Comparison of ENCODE assay signal across 38 mouse cellular contexts in the genomic region with DNA sequence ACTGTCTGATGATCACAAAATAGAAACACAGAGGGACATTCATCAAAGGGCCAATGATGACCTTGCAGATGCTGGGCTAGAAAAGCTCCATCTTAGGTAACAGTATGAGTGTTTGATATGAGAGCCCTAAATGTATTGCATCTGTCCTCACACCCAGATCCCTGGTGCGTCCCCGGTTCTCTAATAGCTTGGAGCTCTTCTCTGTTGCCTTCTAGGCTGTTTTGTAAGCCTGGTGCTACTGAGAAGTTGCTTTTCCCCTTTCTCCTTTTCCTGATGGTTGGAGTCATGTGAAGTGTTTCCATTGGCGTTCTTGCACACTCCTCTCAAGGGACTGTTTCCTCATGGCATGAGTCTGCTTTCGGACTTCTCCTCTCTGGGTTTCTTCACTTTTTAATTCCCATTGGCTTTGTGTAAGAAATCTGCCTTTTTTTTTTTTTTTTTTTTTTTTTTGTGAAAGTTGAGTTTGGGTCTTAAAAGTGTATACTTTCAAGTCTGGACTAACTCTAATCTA. TPM values are rescaled to one million over a fixed set of nuclear protein-coding genes. Genes with fewer than 3 reads are reported as not detected.
A peak's percentile ranks its signal among the peaks of the same experiment; 100 is the strongest.
DNase-seq lines count a peak whose midpoint lies in the region; TF ChIP-seq lines count a peak whose summit lies in the region.
"Had no signal": no experiment of that assay in that cellular context is flagged by ENCODE, and none has a peak within 500 bp of the region (broad histone marks: within the 10 kb centered on the region; RNA-seq: fewer than 3 reads in every experiment).

No protein-coding gene starts in this region.

- no peaks in the 10 kb centered on the region for H3K9me3 ChIP-seq in ES-E14 (ENCODE audit: control insufficient read depth, insufficient read depth, low read depth, low read length)
- H3K9me3 ChIP-seq: heart, embryonic 12.5 days; liver, embryonic 15.5 days; midbrain, embryonic 13.5 days; neural tube, embryonic 13.5 days had no signal

- peaks cover 46% of the 10 kb centered on the region for H3K36me3 ChIP-seq in liver, adult 2 months (ENCODE audit: control insufficient read depth, insufficient read depth, low read length)
- H3K36me3 ChIP-seq in ES-E14 (ENCODE audit: control insufficient read depth, insufficient read depth, low read length, poor library complexity, severe bottlenecking): peaks cover 11% of the 10 kb centered on the region
- H3K36me3 ChIP-seq in macrophage (ENCODE audit: inconsistent target): peaks cover 43% of the 10 kb centered on the region

- WGBS in liver, adult 2 months: 85% methylated on average over 4 of the region's 4 CpGs
- 42% methylated on average over 4 of the region's 4 CpGs for WGBS in macrophage (ENCODE audit: missing documents)

- H3K4me3 ChIP-seq in liver, adult 2 months (ENCODE audit: insufficient read depth, low read depth, low read length): no peak overlapping the region
- H3K4me3 ChIP-seq in ES-E14 (ENCODE audit: insufficient read depth in 1 of 2, low read depth in 1 of 2, low read length in 2 of 2, poor library complexity in 1 of 2, severe bottlenecking in 1 of 2): no peak overlapping the region
- no peak overlapping the region for H3K4me3 ChIP-seq in macrophage (ENCODE audit: inconsistent target)
- H3K4me3 ChIP-seq: erythroblast, embryonic 14.5 days; heart, embryonic 12.5 days; liver, embryonic 15.5 days; midbrain, embryonic 13.5 days; neural tube, embryonic 13.5 days had no signal

- in situ Hi-C loops in ES-E14 (cut with MboI; ENCODE audit: low sequenced_read_pairs in 2 of 2, unreplicated experiment in 2 of 2): no loop called here

- H3K27ac ChIP-seq in liver, adult 2 months (replicated peaks; ENCODE audit: insufficient read depth, low read depth, low read length): no peak overlapping the region
- H3K27ac ChIP-seq in ES-E14 (ENCODE audit: insufficient read depth, low read depth, low read length, poor library complexity, severe bottlenecking) (no peak overlapping the region), macrophage (peak overlapping the region; percentile 86)
- H3K27ac ChIP-seq: hindbrain, embryonic 14.5 days; liver, embryonic 15.5 days; midbrain, embryonic 13.5 days; neural tube, embryonic 13.5 days had no signal

- no peak overlapping the region for H3K9ac ChIP-seq in liver, adult 2 months (ENCODE audit: low read depth, low read length)
- no peak overlapping the region for H3K9ac ChIP-seq in ES-E14 (ENCODE audit: insufficient read depth, low read depth, low read length, poor library complexity, severe bottlenecking)
- H3K9ac ChIP-seq: heart, embryonic 12.5 days; hindbrain, embryonic 14.5 days; liver, embryonic 15.5 days; midbrain, embryonic 13.5 days; neural tube, embryonic 13.5 days had no signal

- peaks cover 10% of the 10 kb centered on the region; the same call in 1 of the 2 replicates for H3K4me1 ChIP-seq in liver, adult 2 months (ENCODE audit: control insufficient read depth, insufficient read depth, low read length)
- H3K4me1 ChIP-seq in ES-E14 (ENCODE audit: control insufficient read depth in 2 of 2, insufficient read depth in 2 of 2, low read length in 2 of 2, poor library complexity in 1 of 2): peaks cover 2% of the 10 kb centered on the region in 2 experiments; a peak in 2 of 4 replicates

- peaks cover 19% of the 10 kb centered on the region for H3K79me2 ChIP-seq in liver, adult 2 months (ENCODE audit: control insufficient read depth, insufficient read depth, low read length)
- peaks cover 85% of the 10 kb centered on the region for H3K79me2 ChIP-seq in macrophage (ENCODE audit: inconsistent target)

- peak; percentile 36 for DNase-seq in liver, adult 2 months (ENCODE audit: extremely low read depth, low read depth, low spot score)
- DNase-seq in liver (no peak), ES-E14 (ENCODE audit: low read depth, low spot score) (no peak), adipocyte (ENCODE audit: low spot score) (peak; percentile 84)
- DNase-seq in retina, embryonic 14.5 days (ENCODE audit: low spot score): no peak
- DNase-seq in right cerebral cortex, postnatal 25 days: no peak
- DNase-seq: adrenal gland, postnatal 14 days; cerebellum, adult 18-20 months; cerebellum, postnatal 14 days; heart, postnatal 4 days; kidney, adult 9 months; kidney, postnatal 10 days; layer of hippocampus, postnatal 36 days; left cerebral cortex, postnatal 4 days; retina, postnatal 1 day; right cerebral cortex, postnatal 14 days; thymus, adult 2 months; thymus, postnatal 36 days had no signal

- H3K27me3 ChIP-seq in liver, adult 2 months (ENCODE audit: control insufficient read depth, insufficient read depth, low read length): no peaks in the 10 kb centered on the region
- H3K27me3 ChIP-seq: heart, embryonic 12.5 days; liver, embryonic 15.5 days; midbrain, embryonic 13.5 days; neural tube, embryonic 13.5 days had no signal

- no peak for TF ChIP-seq POLR2A in liver, adult 2 months (IDR thresholded peaks at IDR 0.05; ENCODE audit: extremely low read depth, insufficient read depth, low read length)

- TF ChIP-seq CTCF in liver, adult 2 months (IDR thresholded peaks at IDR 0.05; ENCODE audit: low read depth, low read length): no peak

TF ChIP-seq in ES-E14, 5 proteins besides CTCF, POLR2A, EP300 and RAD21:
- TF ChIP-seq CHD2 (IDR thresholded peaks at IDR 0.05; ENCODE audit: low read depth, low read length): no peak
- 0 out of 2 replicates have a peak, but pooled peaks have one; percentile 15 for TF ChIP-seq ZNF384 (IDR thresholded peaks at IDR 0.05; ENCODE audit: low read depth, low read length)
- TF ChIP-seq MAFK (IDR thresholded peaks at IDR 0.05; ENCODE audit: insufficient read depth, low read depth, low read length): no peak
- no peak for TF ChIP-seq HCFC1 (IDR thresholded peaks at IDR 0.05; ENCODE audit: borderline replicate concordance, insufficient read depth, low read length)
- no peak for TF ChIP-seq ZC3H11A (IDR thresholded peaks at IDR 0.05; ENCODE audit: borderline replicate concordance, low read depth, low read length)

RNA-seq across cellular contexts. Expression of a gene that starts 3.3 kb away (rescaled TPM):
- total RNA-seq in liver, adult 2 months (2014; rRNA removed): not detected in 2 replicates
- 0.21 TPM in 1 of 2 replicates, not detected in the other for polyA plus RNA-seq in liver, adult 2 months (2012; rRNA removed)
- 1.8 and 2.4 TPM in 2 replicates for total RNA-seq in ES-E14 (2012; rRNA removed)
- 1 to 10 TPM in 9 of 26 experiments, not detected in 17; 2.3 to 5.6 (median 3.3) TPM for total RNA-seq in macrophage (2018; cell fraction: chromatin; rRNA removed)
- total RNA-seq in macrophage (2018; cell fraction: cytosol; rRNA removed): under 1 TPM in 12 of 26 experiments, not detected in 14; 0.36 to 0.75 (median 0.52) TPM
- 1 to 10 TPM in 15 of 26 experiments, not detected in 11; 1.4 to 5.0 (median 2.8) TPM for total RNA-seq in macrophage (2018; cell fraction: nucleus; rRNA removed)
- not detected in 3 replicates for polyA plus RNA-seq in macrophage (2018)
- total RNA-seq: adrenal gland, postnatal 14 days; gastrocnemius, adult 8-10 months; gastrocnemius, postnatal 4 days; heart, postnatal 4 days; layer of hippocampus, postnatal 36 days; left cerebral cortex, postnatal 4 days; megakaryocyte-erythroid progenitor cell, adult 5-6 weeks had no signal
- polyA plus RNA-seq: activated CD4-positive, CD25-positive, alpha-beta regulatory T cell, adult 4 months; CD4-positive, CD25-positive, alpha-beta regulatory T cell, adult 4 months; cortical plate, adult 2 months; embryonic facial prominence, embryonic 14.5 days; erythroblast, embryonic 14.5 days; forebrain, embryonic 11.5 days; forebrain, embryonic 16.5 days; heart, embryonic 12.5 days; hindbrain, embryonic 14.5 days; intestine, postnatal 0 days; large intestine, adult 2 months; limb, embryonic 14.5 days; liver, embryonic 15.5 days; midbrain, embryonic 13.5 days; neural tube, embryonic 13.5 days; spleen, adult 2 months had no signal

RNA-seq across cellular contexts. Expression of a gene that starts 3.9 kb away (rescaled TPM):
- 32.7 and 41.6 TPM in 2 replicates for total RNA-seq in liver, adult 2 months (2014; rRNA removed)
- 26.1 and 27.3 TPM in 2 replicates for polyA plus RNA-seq in liver, adult 2 months (2012; rRNA removed)
- total RNA-seq in ES-E14 (2012; rRNA removed): 17.0 and 24.0 TPM in 2 replicates
- 100 to 1,000 TPM in 11 of 26 experiments, 10 to 100 TPM in 15; 48.3 to 192 (median 88.2) TPM for total RNA-seq in macrophage (2018; cell fraction: chromatin; rRNA removed)
- total RNA-seq in macrophage (2018; cell fraction: cytosol; rRNA removed): 100 to 1,000 TPM; 138 to 339 (median 211) TPM
- total RNA-seq in macrophage (2018; cell fraction: nucleus; rRNA removed): 100 to 1,000 TPM; 124 to 256 (median 151) TPM
- polyA plus RNA-seq in macrophage (2018): 211 to 323 TPM (median 310 TPM) in 3 replicates

RNA-seq across cellular contexts. Expression of a gene that starts 16.5 kb away (rescaled TPM):
- total RNA-seq in liver, adult 2 months (2014; rRNA removed): 17.8 and 18.5 TPM in 2 replicates
- polyA plus RNA-seq in liver, adult 2 months (2012; rRNA removed): 10.3 and 15.8 TPM in 2 replicates
- 40.9 and 49.5 TPM in 2 replicates for total RNA-seq in ES-E14 (2012; rRNA removed)
- total RNA-seq in macrophage (2018; cell fraction: chromatin; rRNA removed): 10 to 100 TPM in 7 of 26 experiments, 1 to 10 TPM in 19; 1.1 to 22.8 (median 5.5) TPM
- 1 to 10 TPM; 2.7 to 9.0 (median 5.0) TPM for total RNA-seq in macrophage (2018; cell fraction: cytosol; rRNA removed)
- 10 to 100 TPM in 2 of 26 experiments, 1 to 10 TPM in 24; 1.5 to 32.3 (median 4.6) TPM for total RNA-seq in macrophage (2018; cell fraction: nucleus; rRNA removed)
- 4.0 to 11.7 TPM (median 6.1 TPM) in 3 replicates for polyA plus RNA-seq in macrophage (2018)

Comparison
In these comparisons a context has a peak if more than half of its experiments do, and no peak if none do; other contexts are left out.
1. DNase-seq: peak in liver, adult 2 months (single experiment) and adipocyte (single experiment); none in liver (single experiment), ES-E14 (single experiment), retina, embryonic 14.5 days (single experiment) and right cerebral cortex, postnatal 25 days (single experiment).